Mouse (Mus musculus) mouse embryonic stem cell (cell line): ENCODE data around the gene A2ml1.

Experiments
- in situ Hi-C, 2 experiments: fragments of 300-500 bp; cut with MboI; formaldehyde crosslinking; loops; 1 replicate in 1 of 2; 3 replicates in 1 of 2; pipeline ENCODE4 v1.14.3; 2019 to 2020; ENCODE audit warnings: low sequenced_read_pairs in 2 of 2, low pct_unique_long_range_greater_than_20kb in 1 of 2, mixed read lengths in 1 of 2; ENCODE audit not compliant: unreplicated experiment in 1 of 2

The A2ml1 gene

DNA sequence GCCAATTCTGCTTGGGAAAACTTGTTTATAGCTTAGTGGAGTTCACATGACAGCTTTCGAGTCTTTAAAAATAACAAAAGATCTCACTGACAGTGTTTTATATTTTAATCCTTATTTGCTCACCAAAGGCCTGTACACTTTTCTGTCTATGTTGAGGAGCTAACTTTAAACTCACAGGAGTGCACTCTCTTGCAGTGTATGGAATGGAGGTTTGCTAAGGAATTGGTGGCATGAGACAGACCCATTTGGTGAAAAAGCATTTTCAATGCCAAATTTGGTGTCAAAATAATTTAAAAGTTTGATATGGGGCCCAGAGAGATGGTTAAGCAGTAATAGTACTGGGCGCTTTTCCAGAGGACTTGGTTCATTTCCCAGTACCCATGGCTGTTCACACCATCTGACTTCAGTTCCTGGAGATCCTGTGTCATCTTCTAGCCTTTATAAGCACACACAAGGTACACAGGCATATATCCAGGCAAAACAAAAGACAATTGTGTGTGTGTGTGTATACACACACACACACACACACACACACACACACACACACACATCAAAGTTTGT is 75.7 kb downstream of the A2ml1 start:
- in situ Hi-C loops = no loop called here

- in situ Hi-C loops = no loop called here
These were observed 76.7 kb downstream of the A2ml1 start for GRCm38 (mm10) chr6:128504743-128505142.

GRCm38 (mm10) chr6:128495346-128495745 is 86.1 kb downstream of the A2ml1 start:
- in situ Hi-C loops = no loop called here

DNA sequence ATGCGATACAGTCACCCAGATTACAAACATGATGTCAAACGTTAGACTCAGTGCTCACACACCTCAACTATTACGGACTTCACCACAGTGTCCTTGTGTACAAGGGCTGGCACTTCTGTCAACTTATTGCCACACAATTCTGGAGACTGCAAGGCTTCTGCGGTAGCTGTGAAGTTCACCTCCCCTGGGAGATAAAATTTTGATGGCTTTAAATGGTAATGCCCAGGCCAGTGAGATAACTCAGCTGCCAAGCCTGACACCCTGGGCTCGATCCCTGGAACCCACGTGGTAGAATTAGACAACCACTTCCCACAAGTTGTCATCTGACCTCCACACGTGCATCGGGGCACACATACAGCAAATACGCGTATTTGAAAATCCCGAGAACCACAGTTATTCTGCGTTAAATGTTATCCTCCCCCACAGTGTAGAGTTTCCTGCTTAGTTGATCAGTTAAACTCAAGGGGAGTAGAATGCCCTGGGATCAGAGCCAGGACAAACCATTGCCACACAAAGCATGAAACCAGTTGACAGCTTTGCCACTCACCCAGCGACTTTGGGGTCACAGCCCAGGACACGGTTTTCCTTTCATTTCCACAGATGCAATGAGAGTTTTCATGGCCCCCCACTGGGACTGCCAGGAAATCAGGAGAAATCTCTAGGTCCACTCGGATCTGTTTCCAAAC is 86.6 kb downstream of the A2ml1 start:
- in situ Hi-C loops = no loop called here

- in situ Hi-C loops = no loop called here
These were observed 89.5 kb downstream of the A2ml1 start for GRCm38 (mm10) chr6:128491916-128492315.

GRCm38 (mm10) chr6:128490141-128490540 is 91.3 kb downstream of the A2ml1 start:
- in situ Hi-C loops = no loop called here
